Mouse (Mus musculus) retina, postnatal 1 day (tissue): ENCODE measurements around the gene Hsf3.
"Not testable (repeated sequence)": the region's sequence is repeated elsewhere in the genome, so short reads cannot be mapped to it uniquely, and the experiment has no call there.

Source experiments
- DNase-seq: peaks from one replicate; pipeline ENCODE4 v3.0.0-alpha.2; 2012

Hsf3 gene

DNA sequence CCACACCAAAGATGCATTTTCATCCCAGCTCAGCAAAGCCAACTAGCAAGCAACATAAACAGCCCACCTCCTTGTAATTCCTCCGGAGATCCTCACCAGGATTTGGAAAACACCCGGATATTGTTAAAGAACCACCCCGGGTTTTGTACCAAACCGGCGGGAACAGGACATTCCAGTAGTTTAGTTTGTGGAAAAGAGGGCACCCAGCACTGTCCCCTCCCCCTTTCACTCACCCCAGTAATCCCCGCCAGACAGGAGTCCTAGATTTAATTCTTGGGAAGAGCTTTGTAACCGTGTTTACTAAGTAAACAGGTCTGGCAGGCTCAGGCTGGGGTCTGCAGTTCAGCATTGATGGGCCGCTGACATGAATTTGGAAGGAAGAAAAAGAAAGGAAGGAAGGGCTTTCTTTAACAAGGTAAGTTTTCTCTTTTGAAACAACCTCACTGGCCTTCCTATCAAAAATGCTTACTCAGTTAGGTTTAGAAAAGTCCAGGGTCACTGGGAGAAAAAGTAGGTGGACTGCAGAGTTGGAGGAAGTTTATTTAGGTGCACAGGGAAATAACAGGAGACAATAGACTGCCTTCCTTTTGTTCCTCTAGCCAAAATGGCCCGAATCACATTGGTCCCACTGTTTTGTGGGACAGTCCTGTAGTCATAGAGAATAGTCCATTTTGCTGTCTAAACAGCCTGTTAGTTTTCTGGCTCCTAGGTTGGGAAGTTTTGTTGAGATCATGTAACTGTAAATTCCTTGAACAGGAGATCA is at the start of gene Hsf3:
Hsf3 (minus strand) TSS at position 94 of the 763 bp plus-strand sequence.
- peak; percentile 80 for DNase-seq

DNA sequence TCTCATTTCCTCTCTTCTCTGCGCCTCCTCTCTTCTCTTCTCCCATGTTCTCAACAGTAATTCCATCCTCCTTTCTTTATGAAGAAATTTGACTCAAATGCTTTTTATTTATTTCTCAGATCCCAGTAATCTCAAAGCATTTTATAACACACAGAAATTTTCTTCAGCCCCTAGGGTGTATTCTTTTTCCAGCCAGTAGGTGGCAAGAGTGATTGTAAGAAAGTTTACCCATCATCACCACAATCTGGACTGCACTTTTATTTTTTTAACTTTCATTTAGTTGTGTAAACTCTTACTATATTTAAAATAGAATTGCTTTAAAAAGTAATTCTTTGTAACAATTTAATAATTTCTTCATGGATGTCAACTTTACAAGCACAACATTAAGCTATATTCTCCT is 45.5 kb upstream of the Hsf3 start:
- peak; percentile 6 for DNase-seq

DNA sequence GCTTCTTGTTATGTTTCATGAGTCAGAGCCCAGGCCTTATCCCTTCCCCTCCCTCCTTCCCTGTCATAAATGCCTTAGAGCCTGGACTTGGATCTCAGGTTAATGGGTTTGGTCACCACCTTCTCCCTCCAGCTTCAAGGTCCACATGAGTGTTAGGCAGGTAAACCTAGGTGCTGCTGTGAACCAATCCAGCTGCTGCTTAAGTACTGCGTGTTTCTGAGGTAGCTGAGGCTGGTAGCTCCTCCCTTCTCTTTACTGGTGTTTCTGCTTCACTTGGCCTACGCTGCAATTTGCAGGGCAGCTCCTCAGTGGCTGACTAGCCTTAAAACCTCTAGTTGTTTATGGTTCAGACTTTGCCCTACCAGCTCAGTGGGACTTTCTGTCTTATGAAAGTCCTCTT is 945 bp downstream of the Hsf3 start, which contains the start of gene Heph:
Heph (plus strand) TSS at position 211 of the 400 bp plus-strand sequence.
- DNase-seq, result no peak

DNA sequence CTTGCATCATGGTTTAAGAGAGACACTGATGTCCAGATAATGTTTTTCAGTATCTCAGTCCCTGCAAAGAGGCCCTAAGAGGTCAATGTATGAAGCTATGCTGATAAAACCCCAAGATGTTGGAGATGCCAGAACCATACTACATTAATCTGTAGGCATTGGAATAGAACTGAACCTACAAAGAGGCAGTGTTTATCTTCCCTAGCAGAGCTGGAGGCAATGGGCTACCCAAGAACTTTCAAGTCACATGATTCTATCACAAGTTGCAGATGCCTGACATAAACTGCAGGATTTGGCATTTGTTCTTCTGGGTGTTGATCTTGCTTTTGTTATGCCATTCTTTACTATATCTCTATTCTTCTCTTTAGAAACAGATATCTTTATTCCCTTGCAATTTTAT is 36.7 kb downstream of the Hsf3 start:
- DNase-seq, result no peak

DNA sequence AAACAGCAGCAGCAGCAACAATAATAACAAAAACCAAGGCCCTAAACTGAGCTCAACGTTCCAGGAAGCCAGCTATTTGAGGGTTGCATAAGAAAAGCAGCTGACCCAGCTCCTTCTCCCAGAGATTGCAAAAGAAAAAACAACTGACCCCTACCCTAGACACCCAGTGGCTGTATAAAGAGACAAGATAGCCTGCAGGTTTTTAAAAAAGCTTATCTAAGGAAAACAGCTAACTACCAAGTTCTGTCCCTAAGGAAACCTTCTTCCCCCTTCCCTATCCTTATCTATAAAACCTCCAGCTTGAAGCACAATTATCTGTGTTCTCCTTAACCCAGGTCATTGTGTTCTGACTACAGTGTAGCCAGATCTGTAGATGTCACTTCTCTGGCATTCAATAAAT is 38.4 kb downstream of the Hsf3 start:
- no peak for DNase-seq

DNA sequence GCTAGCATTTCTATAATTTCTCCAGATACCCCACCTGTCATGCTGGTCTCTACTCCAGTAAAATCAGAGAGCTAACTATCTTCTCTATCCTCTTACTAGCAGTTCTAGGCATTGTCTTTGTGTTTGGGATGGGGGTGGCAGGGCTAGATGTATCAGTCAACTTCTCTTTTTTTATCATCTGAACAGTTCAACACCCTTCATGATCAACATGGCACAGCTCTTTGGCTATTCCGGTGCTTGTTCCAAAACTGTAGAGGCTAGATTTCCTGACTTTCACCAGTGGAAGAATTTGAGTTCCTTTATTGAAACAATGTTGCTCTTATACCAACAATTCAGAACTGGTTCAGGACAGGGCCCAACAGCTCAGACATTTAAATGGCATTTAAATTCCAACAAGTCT is 39.1 kb downstream of the Hsf3 start:
- DNase-seq, result no peak

DNA sequence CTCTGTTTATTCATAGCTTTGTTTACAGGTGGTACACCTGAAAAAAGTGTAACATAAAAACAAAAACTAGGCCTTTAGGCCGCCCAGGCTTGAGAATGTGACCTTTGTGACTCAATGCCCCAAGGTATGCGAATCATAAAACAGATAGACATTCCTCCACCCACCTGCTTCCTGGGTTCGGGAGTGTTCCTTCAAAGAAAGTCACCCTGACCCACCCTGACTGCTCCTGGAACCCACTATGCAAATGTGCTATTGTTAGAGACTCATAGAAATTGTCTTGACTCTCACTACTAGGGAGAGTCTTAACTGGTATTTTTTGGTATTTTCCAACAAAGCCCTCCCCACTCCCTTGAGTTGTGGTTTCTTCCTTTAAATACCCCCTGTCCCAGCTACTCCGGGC is 40.7 kb downstream of the Hsf3 start:
- DNase-seq, result not testable (repeated sequence)

DNA sequence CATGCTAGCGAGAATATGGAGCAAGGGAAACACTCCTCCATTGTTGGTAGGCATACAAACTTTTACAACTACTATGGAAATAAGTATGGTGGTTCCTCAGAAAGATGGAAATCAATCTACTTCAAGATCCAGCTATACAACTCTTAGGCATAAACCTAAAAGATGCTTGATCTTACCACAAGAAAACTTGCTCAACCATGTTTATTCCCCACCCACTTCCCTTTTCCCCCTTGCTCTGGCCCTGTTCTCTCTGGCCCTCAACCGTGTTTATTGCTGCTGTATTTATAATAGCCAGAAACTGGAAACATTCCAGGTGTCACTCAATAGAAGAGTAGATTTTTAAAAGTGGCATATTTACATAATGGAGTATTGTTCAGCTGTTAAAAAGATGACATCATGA is 117.0 kb downstream of the Hsf3 start:
- DNase-seq, result no peak

DNA sequence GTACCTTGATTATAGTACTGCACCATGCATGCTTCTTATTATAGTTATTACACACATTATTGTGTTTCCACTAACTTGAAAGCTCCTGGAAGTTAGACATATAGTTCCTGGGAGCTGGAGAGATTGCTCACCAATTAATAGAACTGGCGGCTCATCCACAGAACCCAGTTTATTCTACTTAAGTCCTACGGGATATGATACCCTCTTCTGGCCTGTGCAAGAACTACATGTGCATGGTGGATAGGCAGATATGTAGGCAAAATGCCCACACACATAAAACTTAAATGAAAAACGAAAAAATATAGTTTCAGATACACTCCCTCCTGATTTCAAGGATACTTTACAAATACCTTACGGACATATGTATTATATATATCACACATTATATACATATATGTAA is 126.3 kb downstream of the Hsf3 start:
- DNase-seq, result peak; percentile 7

DNA sequence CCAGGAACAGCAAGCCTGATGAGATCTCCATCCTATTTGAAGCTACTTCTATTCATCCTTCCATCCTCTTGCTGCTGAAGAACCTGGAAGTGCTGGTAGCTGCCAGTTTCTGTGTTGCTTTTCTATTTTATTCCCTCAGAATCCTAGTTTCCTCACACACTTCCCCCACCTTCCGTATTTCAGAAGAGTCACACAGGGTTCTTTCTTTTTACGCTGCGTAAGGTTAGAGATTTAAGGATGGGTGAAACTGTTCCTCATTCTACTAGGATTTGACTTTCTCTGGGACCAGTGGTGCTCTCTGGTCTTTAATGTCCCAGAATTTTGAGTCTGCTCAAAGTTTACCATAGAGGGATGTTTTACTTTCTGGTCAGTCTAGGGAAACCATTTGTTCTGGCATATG is 162.8 kb downstream of the Hsf3 start, which contains the start of gene Vsig4:
Vsig4 (minus strand) TSS at position 101 of the 400 bp plus-strand sequence.
- DNase-seq, result no peak

DNA sequence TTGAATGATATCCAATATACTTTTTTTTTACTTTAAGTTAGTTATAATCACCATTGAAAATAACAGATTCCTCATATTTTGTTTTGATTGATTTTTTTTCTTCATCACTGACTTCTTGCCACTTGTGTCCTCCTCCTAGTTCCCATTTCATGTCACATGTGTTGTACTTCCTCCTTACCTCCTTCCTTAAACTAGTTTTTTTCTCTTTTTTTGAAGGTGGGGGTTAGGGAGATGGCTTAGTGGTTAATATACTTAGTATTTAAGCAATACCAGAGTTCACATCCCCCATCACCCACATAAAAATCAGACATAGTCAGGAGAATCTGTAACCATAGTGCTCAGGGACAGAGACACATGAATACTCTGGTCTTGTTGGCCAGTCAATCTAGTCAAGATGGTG is 199.6 kb downstream of the Hsf3 start:
- DNase-seq, result no peak
